Mouse (Mus musculus) forebrain, embryonic 14.5 days (tissue): ENCODE measurements around the gene Slco2a1. TPM values are rescaled to one million over a fixed set of nuclear protein-coding genes. Genes with fewer than 3 reads are reported as not detected.

Experiments
- ATAC-seq: fragments of 200-750 bp; cut with Nextera tagmentation; 2 replicates; pipeline ENCODE4 v1.8.0; 2017; ENCODE audit warnings: mild to moderate bottlenecking, moderate library complexity
- DNase-seq: peaks from one replicate; pipeline ENCODE4 v3.0.0-alpha.2; 2015; ENCODE audit warnings: low spot score
- H3K27ac ChIP-seq: fragments of 300-500 bp; sonication (generic); 2 replicates; pipeline ENCODE4 v1.5.1; 2014; ENCODE audit warnings: low read depth, mild to moderate bottlenecking, control low read depth, low read length, moderate library complexity
- H3K27me3 ChIP-seq: fragments of 300-500 bp; sonication (generic); replicated peaks from 2 replicates; pipeline ENCODE4 v1.6.1; 2014; ENCODE audit warnings: low read length, control low read depth, mixed read lengths; ENCODE audit not compliant: control insufficient read depth, insufficient read depth
- H3K36me3 ChIP-seq: fragments of 300-500 bp; sonication (generic); 2 replicates; pipeline ENCODE4 v1.6.1; 2014; ENCODE audit warnings: low read length, control low read depth; ENCODE audit not compliant: control insufficient read depth, insufficient read depth
- H3K4me1 ChIP-seq: fragments of 300-500 bp; sonication (generic); 2 replicates; pipeline ENCODE4 v1.6.1; 2014; ENCODE audit warnings: antibody characterized with exemption, low read length, control low read depth; ENCODE audit not compliant: control insufficient read depth, insufficient read depth
- H3K4me2 ChIP-seq: fragments of 300-500 bp; sonication (generic); 2 replicates; pipeline ENCODE4 v1.6.1; 2014; ENCODE audit warnings: mild to moderate bottlenecking, control low read depth, low read length
- H3K4me3 ChIP-seq: fragments of 300-500 bp; sonication (generic); 2 replicates; pipeline ENCODE4 v1.5.1; 2014; ENCODE audit warnings: low read depth, low read length, control low read depth
- H3K9ac ChIP-seq: fragments of 300-500 bp; sonication (generic); 2 replicates; pipeline ENCODE4 v1.6.1; 2014; ENCODE audit warnings: mild to moderate bottlenecking, low read length, control low read depth, moderate library complexity
- H3K9me3 ChIP-seq: fragments of 300-500 bp; sonication (generic); replicated peaks from 2 replicates; pipeline ENCODE4 v1.6.1; 2016; ENCODE audit warnings: low read length, control low read depth, mixed read lengths; ENCODE audit not compliant: control insufficient read depth
- WGBS: fragments of 180-500 bp; shearing (Covaris S2); extraction: QIAGEN DNeasy Blood & Tissue Kit; methylation state at CpG from one replicate; pipeline ENCODE4 v1.1.7; 2014; 5-methylcytosine and 5-hydroxymethylcytosine counted together
- polyA plus RNA-seq: library from polyadenylated mRNA; unstranded; fragments of >200 nt; fragmentation: Nextera tagmentation; extraction: Ambion mirVana; gene quantifications from 2 replicates; pipeline ENCODE4 v1.2.1, GENCODE M21; 2014

Gene Slco2a1
- polyA plus RNA-seq, 1 experiment from 2014 or later, result 1.2 TPM

- Histone ChIP-seq H3K9me3 (no peaks in the 10 kb centered on the region), H3K4me2 (no peak overlapping the region), H3K27me3 (no peaks in the 10 kb centered on the region), H3K4me3 (no peak overlapping the region), H3K9ac (no peak overlapping the region), H3K4me1 (peaks cover 16% of the 10 kb centered on the region), H3K36me3 (peaks cover 20% of the 10 kb centered on the region), H3K27ac (no peak overlapping the region)
- no peak for ATAC-seq
- 88% methylated on average over 7 of the region's 7 CpGs for WGBS
- no peak for DNase-seq
These were observed 152.8 kb downstream of the Slco2a1 start for GRCm38 (mm10) chr9:103141266-103141665.

GRCm38 (mm10) chr9:103143881-103144280, 155.4 kb downstream of the Slco2a1 start:
- WGBS, result 82% methylated on average over 4 of the region's 4 CpGs
- H3K27ac ChIP-seq, result no peak overlapping the region
- no peak for ATAC-seq

GRCm38 (mm10) chr9:103145351-103145750, 156.8 kb downstream of the Slco2a1 start:
- ATAC-seq, result no peak

More at GRCm38 (mm10) chr9:103143881-103144280, 155.4 kb downstream of the Slco2a1 start:
- no peaks in the 10 kb centered on the region for H3K27me3 ChIP-seq
- no peak for DNase-seq
- peaks cover 20% of the 10 kb centered on the region for H3K36me3 ChIP-seq
- H3K4me1 ChIP-seq, result peaks cover 32% of the 10 kb centered on the region
- no peak overlapping the region for H3K4me2 ChIP-seq
- H3K9me3 ChIP-seq, result no peaks in the 10 kb centered on the region
- H3K9ac ChIP-seq, result no peak overlapping the region
- no peak overlapping the region for H3K4me3 ChIP-seq

More at GRCm38 (mm10) chr9:103145351-103145750, 156.8 kb downstream of the Slco2a1 start:
- Histone ChIP-seq H3K27me3 (no peaks in the 10 kb centered on the region), H3K9me3 (no peaks in the 10 kb centered on the region), H3K4me2 (no peak overlapping the region), H3K9ac (no peak overlapping the region), H3K4me3 (no peak overlapping the region), H3K4me1 (peaks cover 32% of the 10 kb centered on the region), H3K27ac (peak overlapping the region; percentile 39; the same call in 1 of the 2 replicates), H3K36me3 (peaks cover 20% of the 10 kb centered on the region)
- DNase-seq, result no peak
- WGBS, result 31% methylated on average over 5 of the region's 5 CpGs

Other genes starting within 250 kb of the Slco2a1 start
- 16.8 and 17.5 TPM in 2 replicates for gene Ryk, start 153.8 kb upstream of the Slco2a1 start, polyA plus RNA-seq
- gene Rab6b, start 123.1 kb downstream of the Slco2a1 start, polyA plus RNA-seq, result 32.5 and 40.5 TPM in 2 replicates
- 55.8 and 61.7 TPM in 2 replicates for gene Srprb, start 213.4 kb downstream of the Slco2a1 start, polyA plus RNA-seq
- gene Gm20425, start 241.6 kb downstream of the Slco2a1 start, polyA plus RNA-seq, result 0.63 and 2.7 TPM in 2 replicates
- gene Trf, start 241.7 kb downstream of the Slco2a1 start, polyA plus RNA-seq, result 30.0 and 41.3 TPM in 2 replicates